Mouse (Mus musculus): ENCODE data around the gene Stard9. TPM values are rescaled to one million over a fixed set of nuclear protein-coding genes. Genes with fewer than 3 reads are reported as not detected.
A peak's percentile ranks its signal among the peaks of the same experiment; 100 is the strongest.

Gene Stard9
- polyA plus RNA-seq (2014; fragmentation: Nextera tagmentation; extraction: Ambion mirVana), result 4.7 and 7.0 TPM in 2 replicates

GRCm38 (mm10) chr2:120628886-120629735 lies at the start of gene Stard9:
TSS of gene Stard9 (plus strand) at chr2:120629121.
- DNase-seq (ENCODE audit: low spot score), result peak; percentile 97
- Histone ChIP-seq H3K9ac (peak within 1 kb of the TSS; percentile 63), H3K4me2 (replicated peaks) (peak within 1 kb of the TSS; percentile 63), H3K36me3 (replicated peaks; ENCODE audit: control insufficient read depth, insufficient read depth) (peaks cover 8% of the 10 kb centered on the region; the same call in 1 of the 2 replicates), H3K9me3 (ENCODE audit: control insufficient read depth, low read length) (no peaks in the 10 kb centered on the region), H3K4me1 (replicated peaks; ENCODE audit: control insufficient read depth, insufficient read depth, low read length) (peaks cover 6% of the 10 kb centered on the region), H3K27ac (peak within 1 kb of the TSS; percentile 60), H3K27me3 (ENCODE audit: control insufficient read depth, insufficient read depth, low read length) (no peaks in the 10 kb centered on the region), H3K4me3 (replicated peaks; ENCODE audit: low read length) (peak within 1 kb of the TSS; percentile 53)
- WGBS, result 2% methylated on average over 36 of the region's 36 CpGs
- ATAC-seq (ENCODE audit: low FRiP score), result peak; percentile 100

DNA sequence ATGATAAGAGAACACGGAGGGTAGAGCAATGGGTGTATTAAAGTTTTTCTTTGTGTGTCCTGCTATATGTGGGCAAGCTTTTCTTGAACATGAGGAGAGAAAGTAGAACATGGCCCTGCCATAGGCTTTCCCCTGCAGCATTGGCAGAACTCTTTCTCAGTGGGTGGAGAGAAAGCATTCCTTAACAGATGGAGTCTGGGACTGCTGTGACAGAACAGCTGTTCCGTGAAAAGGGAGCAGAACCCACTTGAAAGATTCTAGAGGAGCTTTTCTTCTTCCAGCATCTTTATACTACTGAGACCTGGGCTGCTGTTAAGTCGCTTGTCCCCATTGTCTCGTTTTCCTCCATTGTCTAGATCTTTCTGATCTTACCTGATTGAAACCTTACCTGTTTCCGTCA lies 39.2 kb upstream of the Stard9 start:
- Histone ChIP-seq H3K9me3 (ENCODE audit: control insufficient read depth, low read length) (no peaks in the 10 kb centered on the region), H3K27ac (no peak overlapping the region), H3K4me2 (replicated peaks) (no peak overlapping the region), H3K9ac (no peak overlapping the region), H3K4me1 (replicated peaks; ENCODE audit: control insufficient read depth, insufficient read depth, low read length) (no peaks in the 10 kb centered on the region), H3K4me3 (replicated peaks; ENCODE audit: low read length) (no peak overlapping the region), H3K36me3 (replicated peaks; ENCODE audit: control insufficient read depth, insufficient read depth) (peaks cover 59% of the 10 kb centered on the region), H3K27me3 (ENCODE audit: control insufficient read depth, insufficient read depth, low read length) (no peaks in the 10 kb centered on the region)
- WGBS, result 84% methylated on average over 5 of the region's 5 CpGs
- ATAC-seq (ENCODE audit: low FRiP score), result no peak
- DNase-seq (ENCODE audit: low spot score), result no peak

- H3K4me3 ChIP-seq (replicated peaks; ENCODE audit: low read length), result no peak overlapping the region
- no peak for ATAC-seq (ENCODE audit: low FRiP score)
- H3K27me3 ChIP-seq (ENCODE audit: control insufficient read depth, insufficient read depth, low read length), result no peaks in the 10 kb centered on the region
- H3K36me3 ChIP-seq (replicated peaks; ENCODE audit: control insufficient read depth, insufficient read depth), result peaks cover 61% of the 10 kb centered on the region
- no peak for DNase-seq (ENCODE audit: low spot score)
- 97% methylated on average over 1 of the region's 1 CpGs for WGBS
- no peak overlapping the region for H3K27ac ChIP-seq
- H3K9ac ChIP-seq, result no peak overlapping the region
- no peaks in the 10 kb centered on the region for H3K4me1 ChIP-seq (replicated peaks; ENCODE audit: control insufficient read depth, insufficient read depth, low read length)
- no peak overlapping the region for H3K4me2 ChIP-seq (replicated peaks)
- H3K9me3 ChIP-seq (ENCODE audit: control insufficient read depth, low read length), result no peaks in the 10 kb centered on the region
Measured at GRCm38 (mm10) chr2:120592227-120592626, 36.7 kb upstream of the Stard9 start.

- Histone ChIP-seq H3K27me3 (ENCODE audit: control insufficient read depth, insufficient read depth, low read length) (no peaks in the 10 kb centered on the region), H3K9ac (no peak overlapping the region), H3K4me3 (replicated peaks; ENCODE audit: low read length) (no peak overlapping the region), H3K27ac (no peak overlapping the region), H3K36me3 (replicated peaks; ENCODE audit: control insufficient read depth, insufficient read depth) (peaks cover 86% of the 10 kb centered on the region), H3K4me2 (replicated peaks) (no peak overlapping the region), H3K4me1 (replicated peaks; ENCODE audit: control insufficient read depth, insufficient read depth, low read length) (no peaks in the 10 kb centered on the region), H3K9me3 (ENCODE audit: control insufficient read depth, low read length) (no peaks in the 10 kb centered on the region)
- ATAC-seq (ENCODE audit: low FRiP score) (no peak), DNase-seq (ENCODE audit: low spot score) (no peak)
- WGBS, result 94% methylated on average over 2 of the region's 2 CpGs
Measured at GRCm38 (mm10) chr2:120597734-120598133, 31.2 kb upstream of the Stard9 start.

- Histone ChIP-seq H3K4me3 (replicated peaks; ENCODE audit: low read length) (no peak overlapping the region), H3K27me3 (ENCODE audit: control insufficient read depth, insufficient read depth, low read length) (no peaks in the 10 kb centered on the region), H3K9ac (no peak overlapping the region), H3K27ac (no peak overlapping the region), H3K4me2 (replicated peaks) (no peak overlapping the region), H3K36me3 (replicated peaks; ENCODE audit: control insufficient read depth, insufficient read depth) (peaks cover 88% of the 10 kb centered on the region), H3K4me1 (replicated peaks; ENCODE audit: control insufficient read depth, insufficient read depth, low read length) (no peaks in the 10 kb centered on the region), H3K9me3 (ENCODE audit: control insufficient read depth, low read length) (no peaks in the 10 kb centered on the region)
- no peak for ATAC-seq (ENCODE audit: low FRiP score)
- no peak for DNase-seq (ENCODE audit: low spot score)
- 93% methylated on average over 4 of the region's 4 CpGs for WGBS
Measured at GRCm38 (mm10) chr2:120599506-120599905, 29.4 kb upstream of the Stard9 start.

DNA sequence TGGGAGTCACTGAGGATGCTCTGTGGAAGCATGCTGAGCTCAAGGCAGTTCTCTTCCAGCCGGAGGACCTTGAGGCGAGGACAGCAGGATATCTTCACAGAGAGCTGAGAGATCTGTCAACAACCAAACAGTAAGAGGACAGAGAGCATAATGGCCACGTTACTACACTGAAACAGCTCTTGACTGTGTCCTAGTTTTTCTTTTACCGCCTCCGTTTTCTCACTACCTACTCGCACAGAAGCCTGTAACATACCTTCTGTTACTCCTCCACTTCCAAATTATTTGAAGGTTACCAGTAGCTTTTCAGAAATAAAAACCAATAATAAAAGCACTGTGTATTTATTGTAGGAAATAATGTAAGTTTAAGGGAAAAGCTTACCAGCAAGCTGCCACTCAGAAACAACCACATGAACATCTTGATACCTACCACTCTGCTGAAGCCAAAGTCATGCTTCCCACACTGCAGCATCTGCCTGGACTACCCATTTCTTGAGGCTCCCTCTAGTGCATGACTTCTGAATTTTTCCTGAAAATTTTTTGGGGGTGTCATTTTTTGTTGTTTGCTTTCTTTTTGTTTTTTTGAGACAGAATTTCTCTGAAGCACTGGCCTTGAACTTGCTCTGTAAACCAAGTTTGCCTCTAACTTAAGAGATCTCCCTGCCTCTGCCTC lies 22.8 kb upstream of the Stard9 start:
- H3K9ac ChIP-seq, result no peak overlapping the region
- DNase-seq (ENCODE audit: low spot score) (no peak), ATAC-seq (ENCODE audit: low FRiP score) (no peak)
- H3K4me3 ChIP-seq (replicated peaks; ENCODE audit: low read length), result no peak overlapping the region
- peaks cover 17% of the 10 kb centered on the region for H3K4me1 ChIP-seq (replicated peaks; ENCODE audit: control insufficient read depth, insufficient read depth, low read length)
- H3K27me3 ChIP-seq (ENCODE audit: control insufficient read depth, insufficient read depth, low read length), result no peaks in the 10 kb centered on the region
- H3K36me3 ChIP-seq (replicated peaks; ENCODE audit: control insufficient read depth, insufficient read depth), result peaks cover 45% of the 10 kb centered on the region
- H3K4me2 ChIP-seq (replicated peaks), result no peak overlapping the region
- no peak overlapping the region for H3K27ac ChIP-seq
- WGBS, result 92% methylated on average over 6 of the region's 6 CpGs
- H3K9me3 ChIP-seq (ENCODE audit: control insufficient read depth, low read length), result no peaks in the 10 kb centered on the region

DNA sequence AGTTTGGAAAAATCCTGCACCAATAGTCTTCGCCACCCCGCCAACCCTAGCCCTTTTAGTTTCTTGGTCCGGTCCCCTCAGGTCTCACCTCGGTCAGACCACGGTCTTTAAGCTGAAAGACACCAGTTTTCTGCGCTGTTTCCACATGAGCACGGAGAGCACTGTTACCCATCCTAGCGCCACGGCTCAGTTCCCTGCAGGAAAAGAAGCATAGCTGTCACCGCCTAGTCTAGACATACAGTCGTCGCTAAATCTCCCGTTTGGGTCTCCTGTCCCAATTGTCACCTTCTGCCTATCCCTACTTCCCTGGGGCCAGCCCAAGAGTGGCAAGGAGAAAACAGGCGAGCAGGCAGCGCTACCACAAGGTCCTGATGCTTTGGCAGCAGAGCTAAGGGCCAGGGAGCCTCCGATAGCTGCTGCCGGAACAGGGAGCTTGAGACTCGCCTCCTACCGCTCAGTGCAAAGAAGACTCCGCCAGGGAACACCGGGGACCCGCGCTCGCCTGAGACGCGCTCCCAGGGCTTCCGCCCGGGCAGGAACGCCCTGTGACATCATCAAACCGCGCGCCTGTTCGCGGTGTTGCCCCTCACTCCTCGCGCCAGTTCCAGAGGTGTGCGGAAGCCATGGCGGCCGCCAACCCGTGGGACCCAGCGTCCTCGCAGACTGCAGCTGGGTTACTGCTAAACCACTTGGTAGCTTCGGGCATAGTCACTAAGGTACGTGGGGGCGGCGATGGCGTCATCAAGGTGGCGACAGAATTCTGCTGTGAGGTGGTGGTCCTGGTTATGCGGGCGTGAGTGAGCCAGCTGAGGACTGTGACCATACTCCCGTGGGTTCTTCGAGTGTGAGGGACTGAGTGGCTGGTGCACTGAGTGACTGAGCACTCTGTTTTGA lies 19.8 kb upstream of the Stard9 start, which contains the start of the genes Haus2 and Lrrc57:
TSS of gene Haus2 (plus strand) at position 554 of the 894 bp plus-strand sequence.
TSS of gene Lrrc57 (minus strand) at position 691 of the 894 bp plus-strand sequence.
- Histone ChIP-seq H3K36me3 (replicated peaks; ENCODE audit: control insufficient read depth, insufficient read depth) (peaks cover 36% of the 10 kb centered on the region), H3K9me3 (ENCODE audit: control insufficient read depth, low read length) (no peaks in the 10 kb centered on the region), H3K9ac (peak within 1 kb of the TSS; percentile 88), H3K4me1 (replicated peaks; ENCODE audit: control insufficient read depth, insufficient read depth, low read length) (peaks cover 17% of the 10 kb centered on the region), H3K27me3 (ENCODE audit: control insufficient read depth, insufficient read depth, low read length) (no peaks in the 10 kb centered on the region), H3K4me2 (replicated peaks) (peak within 1 kb of the TSS; percentile 83), H3K27ac (peak within 1 kb of the TSS; percentile 86), H3K4me3 (replicated peaks; ENCODE audit: low read length) (peak within 1 kb of the TSS; percentile 59)
- peak; percentile 96 for ATAC-seq (ENCODE audit: low FRiP score)
- under 1% methylated on average over 52 of the region's 52 CpGs for WGBS
- peak; percentile 92 for DNase-seq (ENCODE audit: low spot score)

DNA sequence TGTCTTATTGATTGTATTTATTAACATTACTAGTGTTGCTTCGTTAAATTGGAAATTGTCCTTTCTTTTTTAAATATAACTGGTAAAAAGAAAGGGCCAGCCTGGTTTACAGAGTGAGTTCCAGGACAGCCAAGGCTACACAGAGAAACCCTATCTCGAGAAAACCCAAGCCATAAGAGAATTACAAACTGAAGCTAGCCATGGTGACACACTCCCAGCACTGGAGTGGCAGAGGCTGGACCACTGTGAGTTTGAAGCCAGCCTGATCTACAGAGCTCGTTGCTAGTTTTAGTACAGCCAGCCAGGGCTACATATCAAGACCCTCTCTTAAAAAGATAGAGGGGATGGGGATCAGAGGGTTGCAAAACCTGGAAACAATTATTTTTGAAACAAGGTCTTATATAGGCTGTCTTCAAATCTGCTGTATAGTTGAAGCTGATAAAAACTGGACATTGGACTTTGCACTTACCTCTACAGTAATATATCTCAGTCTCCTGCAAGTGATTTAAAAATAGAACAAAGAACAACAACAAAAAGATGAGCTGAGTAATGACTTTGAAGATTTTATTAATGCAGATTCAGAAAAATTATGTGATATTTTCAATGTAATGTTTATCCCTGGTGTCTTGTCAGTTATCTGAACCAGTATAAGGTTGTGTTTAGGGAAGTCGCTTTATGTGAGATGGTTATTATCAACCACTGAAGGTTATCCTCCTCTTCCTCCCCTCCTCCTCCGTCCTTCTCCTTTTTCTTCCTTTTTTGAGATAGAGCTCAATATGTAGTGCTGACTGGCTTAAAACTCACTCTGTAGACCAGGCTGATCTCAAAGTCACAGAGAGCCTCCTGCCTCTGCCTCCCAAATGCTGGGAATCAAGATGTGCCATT lies 12.4 kb upstream of the Stard9 start:
- no peak for ATAC-seq (ENCODE audit: low FRiP score)
- peaks cover 69% of the 10 kb centered on the region for H3K36me3 ChIP-seq (replicated peaks; ENCODE audit: control insufficient read depth, insufficient read depth)
- WGBS, result 92% methylated on average over 5 of the region's 5 CpGs

More for the DNA sequence above, 12.4 kb upstream of the Stard9 start:
- H3K4me1 ChIP-seq (replicated peaks; ENCODE audit: control insufficient read depth, insufficient read depth, low read length), result no peaks in the 10 kb centered on the region
- no peak overlapping the region for H3K4me2 ChIP-seq (replicated peaks)
- no peak for DNase-seq (ENCODE audit: low spot score)
- no peak overlapping the region for H3K27ac ChIP-seq
- no peak overlapping the region for H3K9ac ChIP-seq
- H3K27me3 ChIP-seq (ENCODE audit: control insufficient read depth, insufficient read depth, low read length), result no peaks in the 10 kb centered on the region
- H3K9me3 ChIP-seq (ENCODE audit: control insufficient read depth, low read length), result no peaks in the 10 kb centered on the region
- H3K4me3 ChIP-seq (replicated peaks; ENCODE audit: low read length), result no peak overlapping the region
